Mouse (Mus musculus): ENCODE data around the gene Gp1ba. TPM values are rescaled to one million over a fixed set of nuclear protein-coding genes. Genes with fewer than 3 reads are reported as not detected.

Gp1ba gene
- polyA plus RNA-seq, 1 experiment from 2014 or later = 0.49 TPM

GRCm38 (mm10) chr11:70681897-70682581, 43.1 kb downstream of the Gp1ba start:
- ATAC-seq (ENCODE audit: low FRiP score, low read depth) = peak; percentile 78
- WGBS = 23% methylated on average over 11 of the region's 11 CpGs
- H3K9me3 ChIP-seq = no peaks in the 10 kb centered on the region
- H3K4me1 ChIP-seq = peaks cover 13% of the 10 kb centered on the region
- H3K27me3 ChIP-seq (replicated peaks) = no peaks in the 10 kb centered on the region
- H3K36me3 ChIP-seq = peaks cover 51% of the 10 kb centered on the region
- H3K27ac ChIP-seq = no peak overlapping the region
- 0 out of 2 replicates have a peak overlapping the region, but pooled peaks have one; percentile 18 for H3K9ac ChIP-seq
- H3K4me3 ChIP-seq = no peak overlapping the region
- 0 out of 2 replicates have a peak overlapping the region, but pooled peaks have one; percentile 14 for H3K4me2 ChIP-seq (replicated peaks)

GRCm38 (mm10) chr11:70683640-70684039, 44.7 kb downstream of the Gp1ba start:
- no peaks in the 10 kb centered on the region for H3K27me3 ChIP-seq (replicated peaks)
- H3K4me2 ChIP-seq (replicated peaks) = no peak overlapping the region
- no peak overlapping the region for H3K27ac ChIP-seq
- H3K9me3 ChIP-seq = no peaks in the 10 kb centered on the region
- 94% methylated on average over 5 of the region's 5 CpGs for WGBS
- peaks cover 20% of the 10 kb centered on the region for H3K4me1 ChIP-seq
- H3K4me3 ChIP-seq = no peak overlapping the region; the same call in 1 of the 2 replicates
- H3K9ac ChIP-seq = no peak overlapping the region
- ATAC-seq (ENCODE audit: low FRiP score, low read depth) = no peak
- peaks cover 48% of the 10 kb centered on the region for H3K36me3 ChIP-seq

GRCm38 (mm10) chr11:70686901-70687566, 48.1 kb downstream of the Gp1ba start:
- Histone ChIP-seq H3K4me2 (replicated peaks) (peak overlapping the region; percentile 91), H3K36me3 (peaks cover 34% of the 10 kb centered on the region), H3K4me1 (peaks cover 20% of the 10 kb centered on the region), H3K9ac (peak overlapping the region; percentile 82), H3K27me3 (replicated peaks) (no peaks in the 10 kb centered on the region), H3K4me3 (peak overlapping the region; percentile 78), H3K9me3 (no peaks in the 10 kb centered on the region), H3K27ac (peak overlapping the region; percentile 55; the same call in 1 of the 2 replicates)
- 4% methylated on average over 16 of the region's 16 CpGs for WGBS
- ATAC-seq (ENCODE audit: low FRiP score, low read depth) = peak; percentile 69

- Histone ChIP-seq H3K27ac (peak within 1 kb of the TSS; percentile 55; the same call in 1 of the 2 replicates), H3K27me3 (replicated peaks) (no peaks in the 10 kb centered on the region), H3K36me3 (peaks cover 28% of the 10 kb centered on the region), H3K9me3 (no peaks in the 10 kb centered on the region), H3K4me2 (replicated peaks) (peak within 1 kb of the TSS; percentile 91), H3K9ac (peak within 1 kb of the TSS; percentile 82), H3K4me3 (peak within 1 kb of the TSS; percentile 78), H3K4me1 (peaks cover 13% of the 10 kb centered on the region)
- WGBS = under 1% methylated on average over 55 of the region's 55 CpGs
- ATAC-seq (ENCODE audit: low FRiP score, low read depth) = peak; percentile 86
These were observed 48.8 kb downstream of the Gp1ba start, which contains the start of gene Camta2 for GRCm38 (mm10) chr11:70687601-70688199. TSS of gene Camta2 (minus strand) at chr11:70688105.

GRCm38 (mm10) chr11:70688372-70688771, 49.5 kb downstream of the Gp1ba start:
- H3K36me3 ChIP-seq = peaks cover 23% of the 10 kb centered on the region

GRCm38 (mm10) chr11:70689578-70689977, 50.7 kb downstream of the Gp1ba start:
- H3K9me3 ChIP-seq = no peaks in the 10 kb centered on the region
- H3K4me1 ChIP-seq = peaks cover 12% of the 10 kb centered on the region
- no peak overlapping the region for H3K27ac ChIP-seq
- no peaks in the 10 kb centered on the region for H3K27me3 ChIP-seq (replicated peaks)
- no peak overlapping the region for H3K4me3 ChIP-seq
- 67% methylated on average over 4 of the region's 4 CpGs for WGBS
- no peak for ATAC-seq (ENCODE audit: low FRiP score, low read depth)
- peaks cover 11% of the 10 kb centered on the region; the same call in 1 of the 2 replicates for H3K36me3 ChIP-seq
- no peak overlapping the region for H3K4me2 ChIP-seq (replicated peaks)
- H3K9ac ChIP-seq = no peak overlapping the region

More at GRCm38 (mm10) chr11:70688372-70688771, 49.5 kb downstream of the Gp1ba start:
- ATAC-seq (ENCODE audit: low FRiP score, low read depth) = no peak
- peaks cover 12% of the 10 kb centered on the region for H3K4me1 ChIP-seq
- no peak overlapping the region; the same call in 1 of the 2 replicates for H3K27ac ChIP-seq
- peak overlapping the region; percentile 78 for H3K4me3 ChIP-seq
- 9% methylated on average over 8 of the region's 8 CpGs for WGBS
- no peaks in the 10 kb centered on the region for H3K9me3 ChIP-seq
- no peaks in the 10 kb centered on the region for H3K27me3 ChIP-seq (replicated peaks)
- H3K4me2 ChIP-seq (replicated peaks) = peak overlapping the region; percentile 91
- peak overlapping the region; percentile 82 for H3K9ac ChIP-seq

Other genes starting within 250 kb of the Gp1ba start
- 37.6 and 38.2 TPM in 2 replicates for gene Pelp1, start 229.1 kb upstream of the Gp1ba start, polyA plus RNA-seq (2016; fragmentation: Nextera tagmentation; extraction: Ambion mirVana)
- gene Arrb2, start 206.5 kb upstream of the Gp1ba start, polyA plus RNA-seq (2016; fragmentation: Nextera tagmentation; extraction: Ambion mirVana) = 36.0 and 36.4 TPM in 2 replicates
- 35.8 and 38.8 TPM in 2 replicates for gene Med11, start 187.2 kb upstream of the Gp1ba start, polyA plus RNA-seq (2016; fragmentation: Nextera tagmentation; extraction: Ambion mirVana)
- 0.34 and 0.63 TPM in 2 replicates for gene Zmynd15, start 179.7 kb upstream of the Gp1ba start, polyA plus RNA-seq (2016; fragmentation: Nextera tagmentation; extraction: Ambion mirVana)
- gene Cxcl16, start 179.1 kb upstream of the Gp1ba start, polyA plus RNA-seq (2016; fragmentation: Nextera tagmentation; extraction: Ambion mirVana) = 3.5 and 3.9 TPM in 2 replicates
- gene Tm4sf5, start 133.9 kb upstream of the Gp1ba start, polyA plus RNA-seq (2016; fragmentation: Nextera tagmentation; extraction: Ambion mirVana) = not detected in 2 replicates
- not detected in 2 replicates for gene Vmo1, start 124.5 kb upstream of the Gp1ba start, polyA plus RNA-seq (2016; fragmentation: Nextera tagmentation; extraction: Ambion mirVana)
- 0.22 and 0.42 TPM in 2 replicates for gene Gltpd2, start 119.9 kb upstream of the Gp1ba start, polyA plus RNA-seq (2016; fragmentation: Nextera tagmentation; extraction: Ambion mirVana)
- gene Psmb6, start 113.8 kb upstream of the Gp1ba start, polyA plus RNA-seq (2016; fragmentation: Nextera tagmentation; extraction: Ambion mirVana) = 779 and 832 TPM in 2 replicates
- gene Gm40193, start 106.2 kb upstream of the Gp1ba start, polyA plus RNA-seq (2016; fragmentation: Nextera tagmentation; extraction: Ambion mirVana) = not detected in 2 replicates
- 4.7 and 5.8 TPM in 2 replicates for gene Pld2, start 99.1 kb upstream of the Gp1ba start, polyA plus RNA-seq (2016; fragmentation: Nextera tagmentation; extraction: Ambion mirVana)
- 15.8 and 16.6 TPM in 2 replicates for gene Mink1, start 76.2 kb upstream of the Gp1ba start, polyA plus RNA-seq (2016; fragmentation: Nextera tagmentation; extraction: Ambion mirVana)
- gene 4930544D05Rik, start 23.3 kb upstream of the Gp1ba start, polyA plus RNA-seq (2016; fragmentation: Nextera tagmentation; extraction: Ambion mirVana) = not detected in 2 replicates
- gene Chrne, start 19.9 kb upstream of the Gp1ba start, polyA plus RNA-seq (2016; fragmentation: Nextera tagmentation; extraction: Ambion mirVana) = not detected in 2 replicates
- gene Rnf167, start 8.1 kb downstream of the Gp1ba start, polyA plus RNA-seq (2016; fragmentation: Nextera tagmentation; extraction: Ambion mirVana) = 91.0 and 101 TPM in 2 replicates
- 152 TPM in 2 replicates for gene Slc25a11, start 8.4 kb downstream of the Gp1ba start, polyA plus RNA-seq (2016; fragmentation: Nextera tagmentation; extraction: Ambion mirVana)
- 1,155 and 1,157 TPM in 2 replicates for gene Pfn1, start 15.5 kb downstream of the Gp1ba start, polyA plus RNA-seq (2016; fragmentation: Nextera tagmentation; extraction: Ambion mirVana)
- 19.3 and 20.1 TPM in 2 replicates for gene Eno3, start 18.1 kb downstream of the Gp1ba start, polyA plus RNA-seq (2016; fragmentation: Nextera tagmentation; extraction: Ambion mirVana)
- 154 and 158 TPM in 2 replicates for gene Spag7, start 30.3 kb downstream of the Gp1ba start, polyA plus RNA-seq (2016; fragmentation: Nextera tagmentation; extraction: Ambion mirVana)
- 15.2 and 16.7 TPM in 2 replicates for gene Camta2, start 49.0 kb downstream of the Gp1ba start, polyA plus RNA-seq (2016; fragmentation: Nextera tagmentation; extraction: Ambion mirVana)
- gene Inca1, start 61.0 kb downstream of the Gp1ba start, polyA plus RNA-seq (2016; fragmentation: Nextera tagmentation; extraction: Ambion mirVana) = 0.71 and 0.86 TPM in 2 replicates
- 2.3 and 2.8 TPM in 2 replicates for gene Kif1c, start 61.4 kb downstream of the Gp1ba start, polyA plus RNA-seq (2016; fragmentation: Nextera tagmentation; extraction: Ambion mirVana)
- gene Zfp3, start 125.1 kb downstream of the Gp1ba start, polyA plus RNA-seq (2016; fragmentation: Nextera tagmentation; extraction: Ambion mirVana) = 10.9 and 12.4 TPM in 2 replicates
- not detected in 2 replicates for gene Scimp, start 173.5 kb downstream of the Gp1ba start, polyA plus RNA-seq (2016; fragmentation: Nextera tagmentation; extraction: Ambion mirVana)
- gene Rabep1, start 205.7 kb downstream of the Gp1ba start, polyA plus RNA-seq (2016; fragmentation: Nextera tagmentation; extraction: Ambion mirVana) = 58.7 and 62.1 TPM in 2 replicates

Data from neural tube, embryonic 12.5 days (tissue).